Mouse (Mus musculus) kidney, embryonic 16.5 days (tissue): ENCODE measurements around the gene Hist1h4a. TPM values are rescaled to one million over a fixed set of nuclear protein-coding genes. Genes with fewer than 3 reads are reported as not detected.

Source experiments
- ATAC-seq: fragments of 200-750 bp; cut with Nextera tagmentation; 2 replicates; pipeline ENCODE4 v1.8.0; 2017; ENCODE audit warnings: moderate TSS enrichment; ENCODE audit not compliant: low FRiP score, low TSS enrichment
- H3K27ac ChIP-seq: fragments of 300-500 bp; sonication (generic); 2 replicates; pipeline ENCODE4 v1.5.1; 2014; ENCODE audit warnings: low read length
- H3K27me3 ChIP-seq: fragments of 300-500 bp; sonication (generic); 2 replicates; pipeline ENCODE4 v1.6.1; 2014; ENCODE audit warnings: low read length, control low read depth, mixed read lengths; ENCODE audit not compliant: insufficient read depth
- H3K36me3 ChIP-seq: fragments of 300-500 bp; sonication (generic); 2 replicates; pipeline ENCODE4 v1.6.1; 2014; ENCODE audit warnings: low read length, control low read depth, mixed read lengths; ENCODE audit not compliant: insufficient read depth
- H3K4me1 ChIP-seq: fragments of 300-500 bp; sonication (generic); 2 replicates; pipeline ENCODE4 v1.6.1; 2014; ENCODE audit warnings: low read length, control low read depth, mixed read lengths; ENCODE audit not compliant: insufficient read depth
- H3K4me2 ChIP-seq: fragments of 300-500 bp; sonication (generic); replicated peaks from 2 replicates; pipeline ENCODE4 v1.6.1; 2014; ENCODE audit warnings: low read depth, low read length
- H3K4me3 ChIP-seq: fragments of 300-500 bp; sonication (generic); 2 replicates; pipeline ENCODE4 v1.5.1; 2014; ENCODE audit warnings: mild to moderate bottlenecking, low read length
- H3K9ac ChIP-seq: fragments of 300-500 bp; sonication (generic); replicated peaks from 2 replicates; pipeline ENCODE4 v1.6.1; 2014; ENCODE audit warnings: low read length
- H3K9me3 ChIP-seq: fragments of 300-500 bp; sonication (generic); 2 replicates; pipeline ENCODE4 v1.6.1; 2016; ENCODE audit warnings: low read length, control low read depth
- WGBS: fragments of 180-500 bp; shearing (Covaris S2); extraction: QIAGEN DNeasy Blood & Tissue Kit; methylation state at CpG from one replicate; pipeline ENCODE4 v1.1.7; 2014; 5-methylcytosine and 5-hydroxymethylcytosine counted together
- microRNA-seq: library from miRNA; unstranded; fragments of <30 nt; microRNA quantifications from one replicate; pipeline ENCODE4, GENCODE M21; 2016
- polyA plus RNA-seq: library from polyadenylated mRNA; unstranded; fragments of >200 nt; fragmentation: Nextera tagmentation; extraction: Ambion mirVana; gene quantifications from 2 replicates; pipeline ENCODE4 v1.2.1, GENCODE M21; 2015

Gene Hist1h4a
- polyA plus RNA-seq, 1 experiment from 2014 or later = 0.90 TPM

DNA sequence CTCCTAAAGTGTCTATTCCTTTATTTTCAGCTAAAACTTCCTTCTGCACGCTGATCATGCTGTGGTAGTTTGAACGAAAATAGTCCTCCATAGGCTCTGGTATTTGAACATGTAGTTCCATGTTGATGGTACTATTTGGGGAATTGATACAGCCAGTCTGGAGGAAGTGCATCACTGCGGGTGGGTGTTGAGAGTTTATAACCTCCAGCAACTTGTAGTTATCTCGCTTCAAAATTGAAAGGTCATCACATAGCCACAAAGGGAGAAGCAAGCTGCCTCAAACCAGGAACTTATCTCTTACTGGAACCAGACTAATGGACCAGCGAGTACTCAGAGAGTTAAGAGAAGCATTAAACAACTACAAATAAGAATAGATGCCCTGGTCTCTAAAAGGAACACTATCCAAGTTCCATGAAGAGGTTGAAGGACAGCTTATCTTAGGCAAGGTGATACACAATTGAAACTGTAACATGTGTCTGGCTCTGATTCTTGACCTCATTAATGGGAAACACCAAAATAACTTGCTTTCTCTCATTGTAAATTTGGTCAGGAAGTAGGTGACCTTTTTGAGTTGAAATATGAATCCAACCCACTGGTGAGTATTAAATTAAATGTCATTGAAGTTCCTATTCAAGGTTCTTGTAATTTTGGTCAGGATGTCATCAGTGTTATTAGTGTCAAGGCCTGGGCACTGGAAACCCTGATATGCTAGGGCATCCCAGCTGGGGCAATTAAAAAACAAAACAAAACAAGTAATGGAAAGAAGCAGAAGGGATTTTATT, 44.6 kb downstream of the Hist1h4a start:
- Histone ChIP-seq H3K9me3 (no peaks in the 10 kb centered on the region), H3K4me3 (no peak overlapping the region), H3K4me1 (no peaks in the 10 kb centered on the region), H3K36me3 (no peaks in the 10 kb centered on the region), H3K4me2 (no peak overlapping the region), H3K27ac (no peak overlapping the region), H3K27me3 (no peaks in the 10 kb centered on the region), H3K9ac (no peak overlapping the region)
- WGBS = 87% methylated on average over 5 of the region's 5 CpGs
- no peak for ATAC-seq

Small RNA genes within 50 kb of the gene (microRNA-seq; reads per million reads assigned to microRNA genes)
- gene Gm44314 (not detected), gene Gm44484 (not detected)

Other genes with a start within 250 kb of the Hist1h4a start
- 4.5 and 5.6 TPM in 2 replicates for gene Hist1h4h, start 230.2 kb downstream of the Hist1h4a start, polyA plus RNA-seq
- gene Hist1h2af, start 227.3 kb downstream of the Hist1h4a start, polyA plus RNA-seq = 4.3 TPM in 2 replicates
- gene Hist1h3g, start 225.8 kb downstream of the Hist1h4a start, polyA plus RNA-seq = 4.6 and 6.0 TPM in 2 replicates
- gene Hist1h2bh, start 217.8 kb downstream of the Hist1h4a start, polyA plus RNA-seq = 0.64 and 0.92 TPM in 2 replicates
- gene Hist1h3f, start 217.2 kb downstream of the Hist1h4a start, polyA plus RNA-seq = 0.54 and 0.82 TPM in 2 replicates
- 1.5 and 2.0 TPM in 2 replicates for gene Hist1h4f, start 209.6 kb downstream of the Hist1h4a start, polyA plus RNA-seq
- gene Hist1h1d, start 208.0 kb downstream of the Hist1h4a start, polyA plus RNA-seq = 0.37 and 0.55 TPM in 2 replicates
- 4.7 TPM in 2 replicates for gene Hist1h3e, start 198.9 kb downstream of the Hist1h4a start, polyA plus RNA-seq
- gene Hist1h2ae, start 190.0 kb downstream of the Hist1h4a start, polyA plus RNA-seq = 57.3 and 57.7 TPM in 2 replicates
- gene Hist1h2bg, start 189.8 kb downstream of the Hist1h4a start, polyA plus RNA-seq = 8.5 and 9.1 TPM in 2 replicates
- 4.3 and 4.4 TPM in 2 replicates for gene Hist1h2bf, start 187.0 kb downstream of the Hist1h4a start, polyA plus RNA-seq
- gene Hist1h2ad, start 186.8 kb downstream of the Hist1h4a start, polyA plus RNA-seq = 2.5 and 3.0 TPM in 2 replicates
- 6.1 and 6.6 TPM in 2 replicates for gene Hist1h3d, start 185.5 kb downstream of the Hist1h4a start, polyA plus RNA-seq
- gene Hist1h4d, start 179.6 kb downstream of the Hist1h4a start, polyA plus RNA-seq = 102 TPM in 2 replicates
- gene Hist1h2be, start 140.1 kb downstream of the Hist1h4a start, polyA plus RNA-seq = 3.2 and 3.3 TPM in 2 replicates
- 14.7 and 15.9 TPM in 2 replicates for gene Hist1h1e, start 138.7 kb downstream of the Hist1h4a start, polyA plus RNA-seq
- 1.3 and 1.6 TPM in 2 replicates for gene Hist1h2ac, start 77.3 kb downstream of the Hist1h4a start, polyA plus RNA-seq
- gene Hist1h2bc, start 77.0 kb downstream of the Hist1h4a start, polyA plus RNA-seq = 72.4 and 78.3 TPM in 2 replicates
- gene Hist1h1t, start 65.4 kb downstream of the Hist1h4a start, polyA plus RNA-seq = 0.26 TPM in 1 of 2 replicates, not detected in the other
- 4.5 and 5.9 TPM in 2 replicates for gene Hist1h4c, start 62.8 kb downstream of the Hist1h4a start, polyA plus RNA-seq
- 9.3 and 9.4 TPM in 2 replicates for gene Hfe, start 50.4 kb downstream of the Hist1h4a start, polyA plus RNA-seq
- 25.6 and 28.3 TPM in 2 replicates for gene Hist1h1c, start 22.4 kb downstream of the Hist1h4a start, polyA plus RNA-seq
- 6.8 and 9.7 TPM in 2 replicates for gene Hist1h3c, start 15.6 kb downstream of the Hist1h4a start, polyA plus RNA-seq
- gene Hist1h2bb, start 14.5 kb downstream of the Hist1h4a start, polyA plus RNA-seq = 2.1 and 2.5 TPM in 2 replicates
- 33.6 and 37.8 TPM in 2 replicates for gene Hist1h2ab, start 10.1 kb downstream of the Hist1h4a start, polyA plus RNA-seq
- 8.8 and 13.2 TPM in 2 replicates for gene Hist1h3b, start 9.0 kb downstream of the Hist1h4a start, polyA plus RNA-seq
- 4.6 and 6.0 TPM in 2 replicates for gene Hist1h4b, start 4.2 kb downstream of the Hist1h4a start, polyA plus RNA-seq
- 6.1 and 7.8 TPM in 2 replicates for gene Hist1h3a, start 1.2 kb upstream of the Hist1h4a start, polyA plus RNA-seq
- gene Hist1h1a, start 2.4 kb upstream of the Hist1h4a start, polyA plus RNA-seq = 0.91 and 1.7 TPM in 2 replicates
- gene Trim38, start 8.7 kb upstream of the Hist1h4a start, polyA plus RNA-seq = not detected in 2 replicates
- gene Slc17a2, start 45.8 kb upstream of the Hist1h4a start, polyA plus RNA-seq = 0.39 TPM in 1 of 2 replicates, not detected in the other
- 9.1 and 11.0 TPM in 2 replicates for gene Slc17a3, start 78.2 kb upstream of the Hist1h4a start, polyA plus RNA-seq
- gene Slc17a1, start 106.5 kb upstream of the Hist1h4a start, polyA plus RNA-seq = 24.2 and 29.8 TPM in 2 replicates
- gene Slc17a4, start 153.8 kb upstream of the Hist1h4a start, polyA plus RNA-seq = 4.4 and 4.9 TPM in 2 replicates
- not detected in 2 replicates for gene Hist1h2ba, start 172.9 kb upstream of the Hist1h4a start, polyA plus RNA-seq
- not detected in 2 replicates for gene Hist1h2aa, start 173.2 kb upstream of the Hist1h4a start, polyA plus RNA-seq
- gene Scgn, start 230.0 kb upstream of the Hist1h4a start, polyA plus RNA-seq = 0.17 TPM in 1 of 2 replicates, not detected in the other